Mouse (Mus musculus) CH12.LX (cell line): ENCODE results near the gene Gtf2h4.

Source experiments
- BHLHE40 ChIP-seq: IDR thresholded peaks from 2 replicates; pipeline ENCODE4 v1.6.1; 2011; ENCODE audit warnings: mild to moderate bottlenecking, low read depth, low read length, improper control_type of control experiment
- EP300 ChIP-seq: IDR thresholded peaks from 2 replicates; pipeline ENCODE4 v1.6.1; 2011; ENCODE audit warnings: low read length, improper control_type of control experiment
- JUN ChIP-seq: IDR thresholded peaks from 2 replicates; pipeline ENCODE4 v1.6.1; 2011; ENCODE audit warnings: low read depth, mild to moderate bottlenecking, low read length, improper control_type of control experiment, moderate library complexity; ENCODE audit not compliant: insufficient read depth
- POLR2AphosphoS2 ChIP-seq: IDR thresholded peaks from 2 replicates; pipeline ENCODE4 v1.6.1; 2011; ENCODE audit warnings: low read depth, low read length, improper control_type of control experiment

- TF ChIP-seq JUN (no peak), EP300 (no peak), POLR2AphosphoS2 (no peak), BHLHE40 (no peak)
Measured at GRCm38 (mm10) chr17:35698501-35698883, 25.0 kb upstream of the Gtf2h4 start.
